Mouse (Mus musculus) liver, embryonic 14.5 days (tissue): ENCODE data around the gene Ugt1a8.
"Not testable (repeated sequence)": the region's sequence is repeated elsewhere in the genome, so short reads cannot be mapped to it uniquely, and the experiment has no call there.

ENCODE experiments used
- CTCF ChIP-seq: IDR thresholded peaks from 2 replicates; pipeline ENCODE4 v1.5.1; 2016; ENCODE audit warnings: antibody characterized with exemption, low read depth, control low read depth
- EP300 ChIP-seq: IDR thresholded peaks from 2 replicates; pipeline ENCODE4 v1.6.1; 2016; ENCODE audit warnings: antibody characterized with exemption, low read depth

GRCm38 (mm10) chr1:88109604-88110003 lies 22.0 kb downstream of the Ugt1a8 start:
- not testable (repeated sequence) for TF ChIP-seq CTCF, EP300
